Mouse (Mus musculus): ENCODE results near the gene Fxyd1.

GRCm38 (mm10) chr7:31087262-31087661 lies 30.3 kb upstream of the Fxyd1 start:
- no peak for TF ChIP-seq CTCF (conservative IDR thresholded peaks at IDR 0.05; ENCODE audit: insufficient read depth, insufficient read length, low read depth, low read length)
- TF ChIP-seq POLR2A (IDR thresholded peaks at IDR 0.05; ENCODE audit: low read depth, low read length): no peak
